Mouse (Mus musculus): ENCODE results near the gene Cd47. TPM values are rescaled to one million over a fixed set of nuclear protein-coding genes. Genes with fewer than 3 reads are reported as not detected.

The Cd47 gene
- total RNA-seq, 2 experiments from 2014 or later, result 215 to 235 TPM

GRCm38 (mm10) chr16:49943726-49944125 lies 143.4 kb downstream of the Cd47 start:
- DNase-seq (ENCODE audit: low spot score in 2 of 2), result no peak

- DNase-seq (ENCODE audit: low spot score in 2 of 2), result no peak
Measured at GRCm38 (mm10) chr16:49945084-49945483, 144.8 kb downstream of the Cd47 start.

- no peak for DNase-seq (ENCODE audit: low spot score in 2 of 2)
Measured at GRCm38 (mm10) chr16:49947049-49947448, 146.7 kb downstream of the Cd47 start.

- DNase-seq (ENCODE audit: low spot score in 2 of 2), result no peak
Measured at GRCm38 (mm10) chr16:49947610-49948009, 147.3 kb downstream of the Cd47 start.

- DNase-seq (ENCODE audit: low spot score in 2 of 2), result no peak
Measured at GRCm38 (mm10) chr16:49948287-49948686, 148.0 kb downstream of the Cd47 start.

GRCm38 (mm10) chr16:49949261-49949660 lies 148.9 kb downstream of the Cd47 start:
- DNase-seq (ENCODE audit: low spot score in 2 of 2), result no peak

GRCm38 (mm10) chr16:49950340-49950739 lies 150.0 kb downstream of the Cd47 start:
- no peak for DNase-seq (ENCODE audit: low spot score in 2 of 2)

GRCm38 (mm10) chr16:49951288-49951691 lies 151.0 kb downstream of the Cd47 start:
- no peak for DNase-seq (ENCODE audit: low spot score in 2 of 2)

- no peak for DNase-seq (ENCODE audit: low spot score in 2 of 2)
Measured at GRCm38 (mm10) chr16:49951925-49952523, 151.7 kb downstream of the Cd47 start.

GRCm38 (mm10) chr16:49953817-49954216 lies 153.5 kb downstream of the Cd47 start:
- DNase-seq (ENCODE audit: low spot score in 2 of 2), result no peak

GRCm38 (mm10) chr16:49954909-49955308 lies 154.6 kb downstream of the Cd47 start:
- no peak for DNase-seq (ENCODE audit: low spot score in 2 of 2)

- DNase-seq (ENCODE audit: low spot score in 2 of 2), result no peak
Measured at GRCm38 (mm10) chr16:49955325-49955724, 155.0 kb downstream of the Cd47 start.

GRCm38 (mm10) chr16:49955952-49956351 lies 155.6 kb downstream of the Cd47 start:
- DNase-seq (ENCODE audit: low spot score in 2 of 2), result no peak

- no peak for DNase-seq (ENCODE audit: low spot score in 2 of 2)
Measured at GRCm38 (mm10) chr16:49956531-49957302, 156.4 kb downstream of the Cd47 start.

- no peak for DNase-seq (ENCODE audit: low spot score in 2 of 2)
Measured at GRCm38 (mm10) chr16:49958900-49959436, 158.6 kb downstream of the Cd47 start.

GRCm38 (mm10) chr16:49962305-49962704 lies 162.0 kb downstream of the Cd47 start:
- no peak for DNase-seq (ENCODE audit: low spot score in 2 of 2)

GRCm38 (mm10) chr16:49964321-49964986 lies 164.1 kb downstream of the Cd47 start:
- no peak for DNase-seq (ENCODE audit: low spot score in 2 of 2)

Other genes with a start within 250 kb of the Cd47 start
- 10 to 100 TPM; 53.4 to 54.0 TPM for gene Ift57, start 101.3 kb upstream of the Cd47 start, total RNA-seq (2021)

Measured in left cerebral cortex, adult 18-20 months (tissue).